Mouse (Mus musculus) E14TG2a.4 (cell line): ENCODE measurements around the gene Dmrta2.

Experiments
- CTCF ChIP-seq: conservative IDR thresholded peaks from 2 replicates; pipeline ENCODE4 v1.5.1; 2014; ENCODE audit warnings: low read length
- NANOG ChIP-seq: IDR thresholded peaks from 2 replicates; pipeline ENCODE4 v1.6.1; 2014; ENCODE audit warnings: borderline replicate concordance, low read length, mixed read lengths

GRCm38 (mm10) chr4:109984011-109984411 is 6.2 kb downstream of the Dmrta2 start:
- TF ChIP-seq CTCF (no peak), NANOG (no peak)
